Mouse (Mus musculus) limb, embryonic 11.5 days (tissue): ENCODE data around the gene Ric8a. TPM values are rescaled to one million over a fixed set of nuclear protein-coding genes. Genes with fewer than 3 reads are reported as not detected.

Experiments
- ATAC-seq: fragments of 200-750 bp; cut with Nextera tagmentation; 2 replicates; pipeline ENCODE4 v1.8.0; 2017; ENCODE audit warnings: low read depth; ENCODE audit not compliant: insufficient number of reproducible peaks, low FRiP score, low TSS enrichment
- DNase-seq: peaks from one replicate; pipeline ENCODE4 v3.0.0-alpha.2; 2015; ENCODE audit warnings: low spot score
- H3K27ac ChIP-seq: fragments of 300-500 bp; sonication (generic); replicated peaks from 2 replicates; pipeline ENCODE4 v1.5.1; 2014; ENCODE audit warnings: low read depth, mild to moderate bottlenecking, low read length
- H3K27me3 ChIP-seq: fragments of 300-500 bp; sonication (generic); 2 replicates; pipeline ENCODE4 v1.6.1; 2014; ENCODE audit warnings: mild to moderate bottlenecking, low read length, mixed read lengths; ENCODE audit not compliant: control insufficient read depth, insufficient read depth
- H3K36me3 ChIP-seq: fragments of 300-500 bp; sonication (generic); 2 replicates; pipeline ENCODE4 v1.6.1; 2014; ENCODE audit warnings: mild to moderate bottlenecking, low read length, moderate library complexity, mixed read lengths; ENCODE audit not compliant: control insufficient read depth, insufficient read depth
- H3K4me1 ChIP-seq: fragments of 300-500 bp; sonication (generic); 2 replicates; pipeline ENCODE4 v1.6.1; 2014; ENCODE audit warnings: low read length, mixed read lengths; ENCODE audit not compliant: control insufficient read depth, insufficient read depth
- H3K4me2 ChIP-seq: fragments of 300-500 bp; sonication (generic); 2 replicates; pipeline ENCODE4 v1.6.1; 2014; ENCODE audit warnings: low read depth, mild to moderate bottlenecking, moderate library complexity; ENCODE audit not compliant: severe bottlenecking
- H3K4me3 ChIP-seq: fragments of 300-500 bp; sonication (generic); 2 replicates; pipeline ENCODE4 v1.5.1; 2014; ENCODE audit warnings: low read depth, low read length
- H3K9ac ChIP-seq: fragments of 300-500 bp; sonication (generic); 2 replicates; pipeline ENCODE4 v1.6.1; 2014; ENCODE audit warnings: mild to moderate bottlenecking, low read length
- H3K9me3 ChIP-seq: fragments of 300-500 bp; sonication (generic); 2 replicates; pipeline ENCODE4 v1.6.1; 2016; ENCODE audit warnings: low read length; ENCODE audit not compliant: control insufficient read depth
- WGBS: fragments of 180-500 bp; shearing (Covaris S2); extraction: QIAGEN DNeasy Blood & Tissue Kit; methylation state at CpG from one replicate; pipeline ENCODE4 v1.1.7; 2014; 5-methylcytosine and 5-hydroxymethylcytosine counted together
- polyA plus RNA-seq: library from polyadenylated mRNA; unstranded; fragments of >200 nt; fragmentation: Nextera tagmentation; extraction: Ambion mirVana; gene quantifications from 2 replicates; pipeline ENCODE4 v1.2.1, GENCODE M21; 2014

Gene Ric8a
- polyA plus RNA-seq, 1 experiment from 2014 or later = 57.2 TPM

- Histone ChIP-seq H3K27me3 (peaks cover 5% of the 10 kb centered on the region; the same call in 1 of the 2 replicates), H3K9ac (no peak overlapping the region), H3K4me2 (no peak overlapping the region), H3K9me3 (no peaks in the 10 kb centered on the region), H3K4me3 (no peak overlapping the region), H3K27ac (no peak overlapping the region), H3K4me1 (no peaks in the 10 kb centered on the region), H3K36me3 (no peaks in the 10 kb centered on the region)
- WGBS = 38% methylated on average over 18 of the region's 19 CpGs
- no peak for DNase-seq
- ATAC-seq = no peak
Measured at GRCm38 (mm10) chr7:140840750-140841735, 15.7 kb upstream of the Ric8a start.

GRCm38 (mm10) chr7:140843806-140844205 is 13.0 kb upstream of the Ric8a start:
- no peak for DNase-seq
- H3K4me3 ChIP-seq = no peak overlapping the region
- WGBS = 77% methylated on average over 7 of the region's 7 CpGs
- H3K4me1 ChIP-seq = no peaks in the 10 kb centered on the region
- H3K4me2 ChIP-seq = no peak overlapping the region
- no peaks in the 10 kb centered on the region for H3K36me3 ChIP-seq
- H3K27ac ChIP-seq = no peak overlapping the region
- H3K27me3 ChIP-seq = peaks cover 5% of the 10 kb centered on the region; the same call in 1 of the 2 replicates
- H3K9me3 ChIP-seq = no peaks in the 10 kb centered on the region
- H3K9ac ChIP-seq = no peak overlapping the region
- no peak for ATAC-seq

- Histone ChIP-seq H3K4me3 (no peak within 1 kb of the TSS), H3K9ac (no peak within 1 kb of the TSS), H3K36me3 (no peaks in the 10 kb centered on the region), H3K4me1 (no peaks in the 10 kb centered on the region), H3K4me2 (no peak within 1 kb of the TSS), H3K27ac (no peak within 1 kb of the TSS), H3K9me3 (no peaks in the 10 kb centered on the region), H3K27me3 (peaks cover 5% of the 10 kb centered on the region; the same call in 1 of the 2 replicates)
- 31% methylated on average over 14 of the region's 14 CpGs for WGBS
- peak; percentile 73 for ATAC-seq
- DNase-seq = peak; percentile 95
Measured at GRCm38 (mm10) chr7:140844905-140845665, 11.7 kb upstream of the Ric8a start, which contains the start of gene Scgb1c1. Scgb1c1 (plus strand) TSS chr7:140845547.

- no peaks in the 10 kb centered on the region for H3K9me3 ChIP-seq
- H3K27me3 ChIP-seq = peaks cover 1% of the 10 kb centered on the region; the same call in 1 of the 2 replicates
- no peaks in the 10 kb centered on the region for H3K4me1 ChIP-seq
- no peak overlapping the region for H3K4me3 ChIP-seq
- H3K4me2 ChIP-seq = no peak overlapping the region
- 55% methylated on average over 4 of the region's 4 CpGs for WGBS
- DNase-seq (no peak), ATAC-seq (0 out of 2 replicates have a peak, but pooled peaks have one; percentile 4)
- no peak overlapping the region for H3K27ac ChIP-seq
- no peak overlapping the region for H3K9ac ChIP-seq
- no peaks in the 10 kb centered on the region for H3K36me3 ChIP-seq
Measured at GRCm38 (mm10) chr7:140845683-140846082, 11.1 kb upstream of the Ric8a start.

GRCm38 (mm10) chr7:140846676-140847075 is 10.1 kb upstream of the Ric8a start:
- Histone ChIP-seq H3K9me3 (no peaks in the 10 kb centered on the region), H3K27ac (no peak overlapping the region), H3K4me2 (no peak overlapping the region), H3K27me3 (no peaks in the 10 kb centered on the region), H3K36me3 (peaks cover 2% of the 10 kb centered on the region; the same call in 1 of the 2 replicates), H3K4me1 (no peaks in the 10 kb centered on the region), H3K9ac (no peak overlapping the region), H3K4me3 (no peak overlapping the region)
- ATAC-seq = no peak
- DNase-seq = no peak
- 85% methylated on average over 10 of the region's 10 CpGs for WGBS

- Histone ChIP-seq H3K4me1 (no peaks in the 10 kb centered on the region), H3K4me3 (no peak within 1 kb of the TSS), H3K4me2 (no peak within 1 kb of the TSS), H3K9ac (no peak within 1 kb of the TSS), H3K9me3 (no peaks in the 10 kb centered on the region), H3K27ac (no peak within 1 kb of the TSS), H3K27me3 (no peaks in the 10 kb centered on the region), H3K36me3 (peaks cover 8% of the 10 kb centered on the region; the same call in 1 of the 2 replicates)
- DNase-seq (no peak), ATAC-seq (no peak)
- 75% methylated on average over 11 of the region's 11 CpGs for WGBS
Measured at GRCm38 (mm10) chr7:140847755-140848580, 8.8 kb upstream of the Ric8a start, which contains the start of gene Odf3. Odf3 (plus strand) TSS chr7:140847805.

- 90% methylated on average over 10 of the region's 10 CpGs for WGBS
- Histone ChIP-seq H3K9me3 (no peaks in the 10 kb centered on the region), H3K4me2 (no peak overlapping the region), H3K4me1 (no peaks in the 10 kb centered on the region), H3K36me3 (peaks cover 8% of the 10 kb centered on the region; the same call in 1 of the 2 replicates), H3K27me3 (no peaks in the 10 kb centered on the region), H3K27ac (no peak overlapping the region), H3K4me3 (no peak overlapping the region), H3K9ac (no peak overlapping the region)
- ATAC-seq = no peak
- no peak for DNase-seq
Measured at GRCm38 (mm10) chr7:140848591-140848990, 8.2 kb upstream of the Ric8a start.
